Mouse (Mus musculus) liver, embryonic 14.5 days (tissue): Measurements from ENCODE around the gene Tmco1.

Experiments used
- CTCF ChIP-seq: IDR thresholded peaks from 2 replicates; pipeline ENCODE4 v1.5.1; 2016; ENCODE audit warnings: antibody characterized with exemption, low read depth, control low read depth
- EP300 ChIP-seq: IDR thresholded peaks from 2 replicates; pipeline ENCODE4 v1.6.1; 2016; ENCODE audit warnings: antibody characterized with exemption, low read depth

- TF ChIP-seq CTCF (no peak), EP300 (no peak)
Measured at GRCm38 (mm10) chr1:167365808-167366207, 57.6 kb downstream of the Tmco1 start.
